Mouse (Mus musculus) heart, embryonic 14.5 days (tissue): ENCODE measurements at regions not wholly inside any gene's neighbourhood (a gene's known extent, or its start where the extent isn't known, plus 50 kb on each side); places are given as distances from the start of the nearest gene placed in this dataset.
"Not testable (repeated sequence)": the region's sequence is repeated elsewhere in the genome, so short reads cannot be mapped to it uniquely, and the experiment has no call there.

ENCODE experiments used
- ATAC-seq: fragments of 200-750 bp; cut with Nextera tagmentation; 2 replicates; pipeline ENCODE4 v1.8.0; 2017; ENCODE audit warnings: low read depth, moderate TSS enrichment; ENCODE audit not compliant: insufficient number of reproducible peaks, insufficient read depth, low FRiP score
- H3K27ac ChIP-seq, 2 experiments: fragments of 200-500 bp in 1 of 2; fragments of 300-500 bp in 1 of 2; sonication (generic) in 1 of 2; replicated peaks in 1 of 2; 2 replicates each; pipeline ENCODE4 v1.5.1; 2012 to 2014; ENCODE audit warnings: low read depth in 2 of 2, low read length in 2 of 2, control low read depth in 1 of 2, mild to moderate bottlenecking in 1 of 2, mixed read lengths in 1 of 2; ENCODE audit not compliant: control insufficient read depth in 1 of 2, insufficient read depth in 1 of 2
- H3K27me3 ChIP-seq: fragments of 300-500 bp; sonication (generic); 2 replicates; pipeline ENCODE4 v1.6.1; 2014; ENCODE audit warnings: mild to moderate bottlenecking, low read length, control low read depth; ENCODE audit not compliant: control insufficient read depth, insufficient read depth
- H3K36me3 ChIP-seq: fragments of 300-500 bp; sonication (generic); 2 replicates; pipeline ENCODE4 v1.6.1; 2014; ENCODE audit warnings: mild to moderate bottlenecking, control low read depth, low read length, mixed read lengths; ENCODE audit not compliant: control insufficient read depth, insufficient read depth
- H3K4me1 ChIP-seq, 2 experiments: fragments of 200-500 bp in 1 of 2; fragments of 300-500 bp in 1 of 2; sonication (generic) in 1 of 2; 2 replicates each; pipeline ENCODE4 v1.6.1; 2012 to 2014; ENCODE audit warnings: low read length in 2 of 2, control low read depth in 1 of 2, mixed read lengths in 1 of 2; ENCODE audit not compliant: control insufficient read depth in 2 of 2, insufficient read depth in 2 of 2
- H3K4me2 ChIP-seq: fragments of 300-500 bp; sonication (generic); 2 replicates; pipeline ENCODE4 v1.6.1; 2014; ENCODE audit warnings: mild to moderate bottlenecking, low read length
- H3K4me3 ChIP-seq, 2 experiments: fragments of 200-500 bp in 1 of 2; fragments of 300-500 bp in 1 of 2; sonication (generic) in 1 of 2; 2 replicates each; pipeline ENCODE4 v1.5.1; 2012 to 2014; ENCODE audit warnings: low read length in 2 of 2, mild to moderate bottlenecking in 2 of 2, control low read depth in 1 of 2, low read depth in 1 of 2, moderate library complexity in 1 of 2; ENCODE audit not compliant: control insufficient read depth in 1 of 2, insufficient read depth in 1 of 2
- H3K9ac ChIP-seq: fragments of 300-500 bp; sonication (generic); 2 replicates; pipeline ENCODE4 v1.6.1; 2014; ENCODE audit warnings: mild to moderate bottlenecking, low read length
- H3K9me3 ChIP-seq: fragments of 300-500 bp; sonication (generic); 2 replicates; pipeline ENCODE4 v1.6.1; 2016; ENCODE audit warnings: low read length, control low read depth; ENCODE audit not compliant: control insufficient read depth
- WGBS: fragments of 180-500 bp; shearing (Covaris S2); extraction: QIAGEN DNeasy Blood & Tissue Kit; methylation state at CpG from one replicate; pipeline ENCODE4 v1.1.7; 2014; 5-methylcytosine and 5-hydroxymethylcytosine counted together

GRCm38 (mm10) chr14:74309451-74309850 lies 331.2 kb upstream of the Htr2a start:
- not testable (repeated sequence) for H3K9me3 ChIP-seq, H3K27me3 ChIP-seq, ATAC-seq, H3K4me1 ChIP-seq, H3K4me3 ChIP-seq, H3K4me2 ChIP-seq, H3K36me3 ChIP-seq, H3K27ac ChIP-seq, H3K9ac ChIP-seq
- WGBS, result 80% methylated on average over 2 of the region's 2 CpGs

GRCm38 (mm10) chr14:74327291-74327690 lies 313.3 kb upstream of the Htr2a start:
- H3K9ac ChIP-seq, result no peak overlapping the region
- no peaks in the 10 kb centered on the region for H3K27me3 ChIP-seq
- no peaks in the 10 kb centered on the region for H3K9me3 ChIP-seq
- no peak overlapping the region for H3K27ac ChIP-seq
- H3K4me1 ChIP-seq, result no peaks in the 10 kb centered on the region
- no peak overlapping the region for H3K4me3 ChIP-seq
- H3K4me2 ChIP-seq, result no peak overlapping the region
- H3K36me3 ChIP-seq, result no peaks in the 10 kb centered on the region
- ATAC-seq, result no peak
- 43% methylated on average over 1 of the region's 1 CpGs for WGBS

- no peak for ATAC-seq
- H3K27me3 ChIP-seq, result no peaks in the 10 kb centered on the region
- H3K4me3 ChIP-seq, result no peak overlapping the region
- H3K9ac ChIP-seq, result no peak overlapping the region
- H3K9me3 ChIP-seq, result no peaks in the 10 kb centered on the region
- no peak overlapping the region for H3K4me2 ChIP-seq
- 0 out of 4 replicates have a peak, but pooled peaks cover 0 to 3% of the 10 kb centered on the region in 2 experiments for H3K4me1 ChIP-seq
- H3K36me3 ChIP-seq, result no peaks in the 10 kb centered on the region
- no peak overlapping the region for H3K27ac ChIP-seq
These were observed 289.9 kb upstream of the Htr2a start for GRCm38 (mm10) chr14:74350751-74351150.

GRCm38 (mm10) chr14:74352286-74352685 lies 288.4 kb upstream of the Htr2a start:
- H3K9ac ChIP-seq, result no peak overlapping the region
- no peaks in the 10 kb centered on the region for H3K36me3 ChIP-seq
- WGBS, result 30% methylated on average over 1 of the region's 1 CpGs
- no peak for ATAC-seq
- H3K4me1 ChIP-seq, result no peaks in the 10 kb centered on the region
- H3K9me3 ChIP-seq, result no peaks in the 10 kb centered on the region
- no peak overlapping the region for H3K4me3 ChIP-seq
- H3K4me2 ChIP-seq, result no peak overlapping the region
- no peaks in the 10 kb centered on the region for H3K27me3 ChIP-seq
- no peak overlapping the region for H3K27ac ChIP-seq

- Histone ChIP-seq H3K9ac (no peak overlapping the region), H3K4me2 (no peak overlapping the region), H3K27ac (no peak overlapping the region), H3K36me3 (no peaks in the 10 kb centered on the region), H3K9me3 (no peaks in the 10 kb centered on the region), H3K4me3 (no peak overlapping the region), H3K4me1 (no peaks in the 10 kb centered on the region), H3K27me3 (no peaks in the 10 kb centered on the region)
- WGBS, result 67% methylated on average over 5 of the region's 5 CpGs
- ATAC-seq, result no peak
These were observed 281.8 kb upstream of the Htr2a start for GRCm38 (mm10) chr14:74358730-74359444.

GRCm38 (mm10) chr14:74359663-74360552 lies 280.7 kb upstream of the Htr2a start:
- H3K36me3 ChIP-seq, result no peaks in the 10 kb centered on the region
- WGBS, result 66% methylated on average over 12 of the region's 12 CpGs
- no peaks in the 10 kb centered on the region for H3K27me3 ChIP-seq
- ATAC-seq, result no peak
- no peak overlapping the region for H3K4me2 ChIP-seq
- no peak overlapping the region for H3K4me3 ChIP-seq
- no peak overlapping the region for H3K27ac ChIP-seq
- H3K4me1 ChIP-seq, result no peaks in the 10 kb centered on the region
- H3K9me3 ChIP-seq, result no peaks in the 10 kb centered on the region
- no peak overlapping the region for H3K9ac ChIP-seq

GRCm38 (mm10) chr14:74384481-74384880 lies 256.2 kb upstream of the Htr2a start:
- H3K36me3 ChIP-seq, result no peaks in the 10 kb centered on the region
- no peaks in the 10 kb centered on the region for H3K4me1 ChIP-seq
- no peak overlapping the region for H3K4me2 ChIP-seq
- ATAC-seq, result no peak
- H3K9ac ChIP-seq, result no peak overlapping the region
- WGBS, result 69% methylated on average over 7 of the region's 7 CpGs
- no peak overlapping the region for H3K27ac ChIP-seq
- H3K9me3 ChIP-seq, result no peaks in the 10 kb centered on the region
- no peak overlapping the region for H3K4me3 ChIP-seq
- no peaks in the 10 kb centered on the region for H3K27me3 ChIP-seq
